Mouse (Mus musculus) retina, adult 2 months (tissue): Measurements from ENCODE around the gene Syt9.

Experiments
- DNase-seq: peaks from one replicate; pipeline ENCODE4 v3.0.0-alpha.2; 2012; ENCODE audit warnings: low read depth, low spot score

Gene Syt9

DNA sequence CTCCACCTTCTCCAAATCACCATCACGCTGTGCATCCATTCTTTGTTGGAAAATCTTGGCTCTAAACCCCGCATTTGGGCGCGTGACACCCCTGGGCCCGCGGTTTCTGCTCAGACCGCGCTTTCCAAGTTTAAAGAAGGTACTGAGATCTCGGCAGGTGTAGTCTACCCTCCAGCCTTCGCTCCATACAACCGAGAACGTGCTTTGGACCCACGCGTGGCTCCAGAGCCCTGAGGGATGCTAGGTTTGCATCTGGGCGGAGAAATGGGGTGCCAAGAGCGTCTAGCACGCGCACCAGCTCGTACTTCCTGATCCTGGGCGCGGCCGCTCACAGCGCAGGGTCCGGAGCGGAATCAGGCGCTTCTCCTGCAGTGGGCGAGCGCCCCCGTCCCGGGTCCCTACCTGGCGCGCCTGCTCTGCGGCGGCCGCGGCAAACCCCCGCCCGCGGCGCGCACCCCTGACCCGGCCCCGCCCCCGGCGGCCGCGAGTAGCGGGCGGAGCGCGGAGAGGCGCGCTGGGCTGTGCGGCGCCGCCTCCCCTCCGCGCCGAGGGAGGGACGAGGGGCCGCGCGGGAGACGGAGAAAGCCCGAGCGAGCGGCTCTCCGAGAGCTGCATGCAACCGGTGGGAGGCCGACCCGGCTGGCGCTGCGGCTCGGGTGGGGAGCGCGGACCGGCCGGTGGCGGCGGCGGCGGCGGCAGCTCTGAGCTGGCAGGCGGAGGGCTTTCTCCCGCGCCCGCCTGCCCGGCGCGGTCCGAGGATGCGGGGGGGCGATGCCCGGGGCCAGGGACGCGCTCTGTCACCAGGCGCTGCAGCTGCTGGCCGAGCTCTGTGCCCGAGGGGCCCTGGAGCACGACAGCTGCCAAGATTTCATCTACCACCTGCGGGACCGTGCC, at the start of gene Syt9:
Gene Syt9, plus strand, starts transcription at position 497 of the 894 bp plus-strand sequence.
- DNase-seq, result peak; percentile 49

DNA sequence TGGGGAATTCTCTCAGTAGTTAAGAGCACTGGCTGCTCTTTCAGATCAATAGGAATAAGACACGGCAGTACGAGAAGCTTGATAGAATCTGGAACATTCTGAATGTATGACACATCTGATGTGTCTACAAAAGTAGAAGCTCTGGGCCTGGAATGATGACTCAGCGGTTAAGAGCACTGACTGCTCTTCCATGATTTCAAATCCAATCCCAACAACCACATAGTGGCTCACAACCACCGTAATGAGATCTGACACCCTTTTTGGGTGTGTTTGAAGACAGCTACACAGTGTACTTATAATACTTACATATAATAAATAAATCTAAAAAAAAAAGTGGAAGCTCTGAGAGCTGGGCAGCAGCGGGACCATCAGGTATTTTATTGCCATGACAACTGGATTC, 31.5 kb upstream of the Syt9 start:
- no peak for DNase-seq

DNA sequence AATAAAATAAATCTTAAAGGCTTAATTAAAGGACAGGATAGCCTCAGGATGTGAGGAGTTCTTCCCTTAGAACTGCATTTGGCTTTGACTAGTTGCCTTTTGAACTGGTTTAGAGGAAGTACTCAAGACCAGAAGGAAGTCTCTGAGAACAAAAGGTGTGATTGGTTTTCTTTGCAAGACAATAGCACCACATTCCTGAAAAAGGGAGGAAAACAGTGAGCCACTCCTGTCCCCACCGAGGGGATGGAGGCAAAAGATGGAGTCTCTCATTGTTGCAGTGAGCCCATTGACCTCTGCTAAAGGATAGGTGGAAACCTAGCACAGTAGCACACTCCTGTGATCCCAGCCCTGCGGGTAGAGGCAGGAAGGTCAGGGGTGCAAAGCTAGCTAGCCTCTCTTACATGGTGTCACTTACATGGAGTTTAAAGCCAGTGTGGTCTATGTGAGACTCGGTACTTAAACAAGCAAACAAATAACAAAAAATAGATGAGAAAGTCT, 30.9 kb upstream of the Syt9 start:
- no peak for DNase-seq

DNA sequence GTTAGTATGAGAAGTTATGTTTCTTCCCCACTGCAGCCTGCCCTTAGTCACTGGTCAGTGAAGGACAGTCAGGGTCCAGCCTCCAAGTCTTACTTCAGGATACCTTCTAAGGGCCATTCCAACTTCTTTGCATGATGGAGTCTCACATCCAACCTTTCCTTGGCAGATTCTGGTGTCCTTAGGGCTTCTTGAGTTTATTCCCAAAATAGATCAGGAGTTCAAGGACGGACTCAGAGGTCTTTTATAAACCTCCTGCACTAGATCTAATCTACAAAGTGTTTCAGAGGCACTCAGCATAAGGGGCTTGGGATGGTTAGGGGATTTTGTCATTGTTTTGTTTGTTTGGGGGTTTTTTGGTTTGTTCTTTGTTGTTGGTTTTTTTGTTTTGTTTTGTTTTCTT, 30.3 kb upstream of the Syt9 start:
- no peak for DNase-seq

DNA sequence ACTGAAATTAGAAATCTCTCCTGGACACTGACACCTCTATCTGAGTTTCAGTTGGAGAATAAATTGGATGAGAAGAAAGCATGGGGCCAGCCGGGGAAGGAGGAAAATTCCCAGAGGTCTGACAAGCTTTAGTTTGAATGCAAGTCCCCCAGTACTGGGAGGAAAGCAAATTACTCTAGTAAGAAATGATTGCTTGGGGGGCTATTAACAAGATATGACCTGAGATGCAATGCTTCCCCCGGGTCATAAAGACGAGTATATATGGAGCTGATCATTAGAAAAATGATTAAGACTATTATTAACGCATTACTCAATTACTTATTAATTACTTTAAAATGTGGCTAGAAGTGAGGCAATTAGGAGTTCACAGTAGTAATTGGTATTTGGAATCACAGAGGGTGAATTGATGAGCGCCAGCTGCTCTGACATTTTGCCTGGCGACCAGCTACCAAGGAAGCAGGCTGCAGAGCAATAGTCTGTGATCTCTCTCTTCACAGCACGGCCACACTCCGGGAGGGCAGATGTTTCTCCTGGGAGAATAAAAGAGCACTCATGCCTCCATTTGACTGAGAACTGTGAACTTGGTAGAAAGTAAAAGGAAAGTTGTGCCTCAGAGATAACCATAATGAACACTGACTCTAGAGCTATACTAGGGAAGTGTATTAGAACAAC, 28.9 kb upstream of the Syt9 start:
- no peak for DNase-seq

DNA sequence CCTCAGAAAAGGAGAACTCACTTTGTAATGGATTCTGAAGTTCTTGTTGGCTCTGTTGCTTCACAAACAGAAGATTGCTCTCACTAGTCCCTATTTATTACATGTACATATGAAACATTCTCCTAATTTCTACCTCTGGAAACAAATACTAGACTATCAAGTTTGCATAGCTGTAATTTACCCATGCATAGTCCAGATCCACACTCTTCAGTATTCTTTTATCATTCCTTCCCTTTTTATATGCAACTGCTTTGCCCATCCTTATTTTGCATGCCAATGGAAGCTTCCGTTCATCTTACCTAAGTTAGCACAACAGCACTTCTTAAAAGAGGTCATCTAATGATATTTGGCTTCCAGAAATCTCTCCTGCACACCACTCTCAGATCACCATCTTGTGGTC, 21.3 kb upstream of the Syt9 start:
- DNase-seq, result no peak

DNA sequence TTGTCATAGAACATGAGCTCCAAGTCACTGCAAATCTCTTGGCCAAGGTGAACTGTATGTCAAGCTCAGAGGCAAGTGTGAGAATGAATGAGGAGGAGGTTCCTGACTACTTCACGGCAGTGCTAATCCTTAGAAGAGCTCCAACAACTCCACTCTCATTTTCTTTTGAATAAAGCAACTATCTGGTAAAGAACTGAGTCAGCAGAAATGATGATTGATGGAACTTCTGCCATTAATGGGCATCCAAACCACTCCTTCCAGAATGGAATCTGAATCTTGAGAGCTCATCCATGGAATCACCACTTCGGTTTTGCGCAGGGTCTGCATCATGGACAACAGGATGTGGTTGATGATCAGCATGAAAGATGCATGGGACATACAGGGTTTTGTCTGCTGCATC, 8.4 kb upstream of the Syt9 start:
- no peak for DNase-seq

DNA sequence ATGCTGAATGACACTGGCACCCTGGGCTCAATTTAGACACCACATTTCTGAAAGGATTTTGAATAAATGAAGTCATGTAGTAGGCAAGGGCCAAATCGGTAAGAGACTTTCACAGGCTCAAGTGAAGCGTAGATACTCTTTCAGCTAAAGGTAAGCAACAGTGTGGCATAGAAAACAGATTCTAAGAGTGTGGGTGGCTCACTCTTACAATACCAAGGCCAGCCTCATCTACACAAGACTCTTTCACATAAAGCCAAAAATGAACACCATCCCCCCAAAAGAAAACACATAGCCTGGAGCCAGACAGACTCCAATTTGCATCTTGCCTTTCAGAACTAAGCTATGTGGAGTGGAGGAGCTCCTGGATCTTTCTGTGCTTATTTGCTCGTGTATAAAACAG, 7.9 kb upstream of the Syt9 start:
- no peak for DNase-seq

DNA sequence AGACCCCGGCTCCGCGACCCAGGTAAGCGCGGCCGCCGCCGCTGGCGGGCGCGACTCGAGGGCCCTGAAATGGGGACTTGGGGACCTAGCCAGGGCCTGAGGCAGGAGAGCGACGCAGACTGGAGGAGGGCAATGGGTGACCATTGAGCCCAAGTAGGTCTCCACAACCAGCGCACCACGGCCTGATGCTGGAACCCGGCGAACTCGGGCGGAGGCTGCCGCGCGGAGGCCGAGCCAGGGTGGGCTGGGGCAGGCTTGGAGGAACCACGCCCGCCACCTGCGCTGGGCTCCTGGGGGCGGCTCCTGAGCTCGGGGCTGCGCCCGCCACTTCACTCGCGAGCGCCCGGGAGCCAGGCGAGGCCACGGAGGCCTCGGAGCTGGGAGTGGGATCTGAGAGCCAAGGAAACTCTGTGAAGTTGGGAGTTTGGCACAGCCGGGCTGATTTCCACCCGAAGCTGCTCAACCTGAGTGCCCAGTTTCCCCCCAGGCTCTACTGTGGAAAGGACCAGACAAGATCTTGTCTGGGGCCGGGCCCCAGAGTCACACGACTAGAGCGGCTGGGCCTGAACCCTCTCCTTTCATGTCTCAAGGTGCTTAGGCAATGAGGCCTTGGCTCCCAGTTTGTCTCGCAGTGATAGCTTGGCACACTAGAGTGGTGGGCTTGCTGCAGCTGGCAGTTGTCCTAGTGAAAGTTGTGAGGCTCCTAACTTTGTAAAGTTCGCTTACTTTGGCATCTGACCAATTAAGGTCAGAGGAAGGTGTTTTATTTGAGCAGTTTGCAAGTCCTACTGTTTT, 795 bp downstream of the Syt9 start:
- no peak for DNase-seq

DNA sequence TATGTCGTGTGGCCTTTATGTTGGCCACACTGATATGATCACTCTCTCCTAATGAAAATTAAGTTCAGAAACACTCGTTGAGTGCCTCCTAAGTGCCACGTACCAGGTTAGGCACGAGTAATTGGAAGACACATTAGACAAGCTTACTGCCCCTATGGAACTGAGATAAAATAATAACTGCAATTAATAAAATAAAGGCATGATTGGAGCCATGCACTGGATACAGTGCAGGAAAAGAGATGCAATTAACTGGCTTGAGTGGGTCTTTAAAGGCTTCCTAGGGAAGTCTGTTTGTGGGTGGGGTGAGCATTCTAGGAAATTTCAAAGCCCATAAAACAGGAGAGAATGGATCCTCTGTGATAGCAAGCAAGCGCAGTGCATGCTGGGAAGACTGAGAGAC, 10.0 kb downstream of the Syt9 start:
- DNase-seq, result no peak

DNA sequence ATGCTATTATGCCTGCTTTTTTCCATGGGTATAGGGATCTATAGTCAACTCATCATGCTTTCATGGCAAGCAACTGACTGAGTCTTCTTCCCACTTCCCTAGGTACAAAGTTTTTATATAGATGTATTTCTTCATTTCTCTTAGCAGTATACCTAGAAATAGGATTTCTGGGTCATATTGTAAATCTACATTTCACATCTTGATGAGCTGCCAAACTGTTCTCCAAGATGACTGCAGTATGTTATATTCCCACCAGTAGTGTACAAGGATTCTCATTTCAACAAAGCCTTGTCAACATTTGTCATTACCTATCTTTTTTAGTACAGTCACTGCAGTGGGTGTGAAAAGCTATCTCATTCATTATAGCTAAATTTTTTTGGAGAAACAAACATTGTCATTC, 19.1 kb downstream of the Syt9 start:
- DNase-seq, result no peak

DNA sequence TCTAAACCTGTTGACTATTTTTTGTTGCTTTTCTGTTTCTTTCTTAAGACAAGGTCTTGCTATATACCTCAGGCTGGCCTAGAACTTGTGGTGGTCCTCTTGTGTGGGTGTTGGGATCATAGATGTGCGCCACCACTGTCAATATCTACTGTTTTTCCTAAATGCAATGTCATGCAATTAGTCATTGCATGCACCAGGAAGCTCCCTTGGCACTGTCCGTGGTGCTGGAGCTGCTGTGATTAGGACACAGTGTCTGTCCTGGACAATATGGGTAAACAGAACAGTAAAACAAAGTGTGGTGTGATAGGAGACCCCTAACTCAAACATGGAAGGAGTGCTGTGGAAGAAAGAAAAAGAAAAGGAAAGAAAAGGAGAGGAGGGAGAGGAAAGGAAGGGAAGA, 22.2 kb downstream of the Syt9 start:
- DNase-seq, result no peak

DNA sequence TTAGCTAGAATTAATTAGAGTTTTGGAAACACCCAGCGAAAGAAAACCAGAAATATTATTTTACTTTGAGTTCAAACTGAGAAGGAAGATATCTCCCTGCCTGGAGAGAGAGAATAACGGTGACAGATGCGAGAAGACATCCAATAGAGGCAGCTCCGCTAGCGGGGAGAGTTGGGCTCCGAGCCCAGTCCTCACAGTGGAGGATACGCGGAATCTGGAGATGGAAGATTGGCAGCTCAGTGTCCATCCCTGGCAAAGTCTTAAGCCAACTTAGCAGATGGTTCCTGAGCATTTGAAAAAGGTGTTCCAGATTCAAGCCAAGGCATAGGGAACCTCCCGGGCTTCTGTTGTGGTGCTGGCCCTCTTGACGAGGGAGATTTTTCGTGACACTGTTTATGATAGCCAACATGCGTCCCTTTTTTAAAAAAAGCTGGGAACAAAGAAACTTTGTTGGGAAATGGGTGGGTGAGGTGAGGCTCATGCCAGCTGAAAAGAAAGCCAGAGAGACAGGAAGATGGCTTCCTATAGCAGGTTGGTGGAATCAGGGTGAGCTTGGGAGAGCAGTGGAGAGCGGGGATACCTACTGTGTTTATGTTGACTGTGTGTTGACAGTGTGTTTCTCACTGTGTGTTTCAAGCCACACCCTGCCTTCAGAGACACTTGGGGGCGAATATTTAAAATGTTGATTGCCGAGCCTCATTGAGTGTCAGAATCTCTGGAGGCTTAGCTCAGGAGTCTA, 29.7 kb downstream of the Syt9 start:
- no peak for DNase-seq

DNA sequence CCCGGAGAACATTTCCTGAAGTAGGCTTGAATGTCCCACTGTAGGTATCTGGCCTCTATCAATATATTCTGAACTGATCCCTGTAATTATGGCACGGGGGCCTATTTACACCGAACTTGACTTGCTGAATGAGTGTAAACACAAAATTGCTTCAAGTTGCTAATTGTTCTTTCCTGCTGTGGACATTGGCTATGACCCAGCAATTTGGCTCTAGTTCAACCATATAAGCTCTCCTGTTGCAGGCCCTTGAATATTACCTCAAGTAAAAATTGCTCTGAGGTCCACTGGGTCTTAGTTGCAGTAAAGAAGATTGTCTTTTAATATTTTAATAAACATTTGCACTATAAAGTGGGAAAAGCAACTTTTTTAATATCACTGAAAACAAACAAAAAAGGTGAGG, 32.7 kb downstream of the Syt9 start:
- no peak for DNase-seq

DNA sequence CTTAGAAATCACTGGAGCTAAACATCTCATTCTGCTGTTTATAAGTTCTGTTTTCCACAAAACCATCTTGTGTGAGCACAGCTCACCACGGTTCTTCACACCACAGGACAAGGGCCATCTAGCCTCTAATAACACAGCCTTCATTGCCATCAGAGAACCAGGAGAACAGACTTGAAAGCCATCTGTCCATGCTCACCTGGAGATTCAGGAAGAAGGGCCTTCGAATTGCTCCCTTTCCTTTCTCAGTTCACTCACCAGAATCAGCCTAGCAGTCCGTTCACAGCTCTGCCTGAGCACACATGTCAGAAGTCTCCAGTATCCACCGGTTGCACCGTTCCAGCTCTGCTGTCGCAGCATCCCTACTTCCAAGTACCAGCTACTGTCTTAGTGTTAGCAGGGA, 44.4 kb downstream of the Syt9 start:
- DNase-seq, result no peak

DNA sequence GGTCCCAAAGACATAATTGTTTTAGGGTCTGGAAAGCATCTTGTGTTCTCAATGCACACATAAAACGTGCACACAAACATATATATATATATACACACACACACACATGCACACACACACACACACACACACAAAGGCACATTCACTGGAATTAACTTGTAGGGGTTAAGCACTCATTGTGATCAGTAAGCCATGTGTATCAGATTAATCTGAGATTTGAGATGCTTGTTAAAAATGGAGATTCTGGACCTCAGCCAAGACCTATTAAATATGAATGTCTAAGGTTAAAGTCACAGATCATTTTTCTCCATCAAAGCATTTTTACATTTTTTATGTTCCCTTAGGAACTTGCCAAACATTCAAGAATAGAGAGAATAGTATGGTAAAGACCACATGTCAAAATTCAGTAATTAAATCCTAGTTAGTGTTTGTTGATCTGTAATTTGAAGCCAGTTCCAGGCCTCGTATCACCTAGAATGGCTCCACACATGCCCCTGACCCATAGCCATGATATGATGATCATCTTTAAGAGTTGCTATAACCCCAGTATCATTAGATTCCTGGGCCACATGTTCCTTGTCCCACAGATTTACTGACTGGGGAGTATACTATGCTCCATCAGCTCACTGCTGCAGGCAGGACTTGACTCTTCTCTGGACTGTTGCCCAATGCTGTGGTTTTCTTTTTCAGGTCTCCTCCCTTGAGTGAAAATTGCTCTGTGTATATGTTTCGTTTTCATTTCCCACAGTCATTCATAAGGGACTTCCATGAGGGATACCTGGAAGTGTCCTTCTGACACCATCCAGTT, 46.7 kb downstream of the Syt9 start:
- no peak for DNase-seq

DNA sequence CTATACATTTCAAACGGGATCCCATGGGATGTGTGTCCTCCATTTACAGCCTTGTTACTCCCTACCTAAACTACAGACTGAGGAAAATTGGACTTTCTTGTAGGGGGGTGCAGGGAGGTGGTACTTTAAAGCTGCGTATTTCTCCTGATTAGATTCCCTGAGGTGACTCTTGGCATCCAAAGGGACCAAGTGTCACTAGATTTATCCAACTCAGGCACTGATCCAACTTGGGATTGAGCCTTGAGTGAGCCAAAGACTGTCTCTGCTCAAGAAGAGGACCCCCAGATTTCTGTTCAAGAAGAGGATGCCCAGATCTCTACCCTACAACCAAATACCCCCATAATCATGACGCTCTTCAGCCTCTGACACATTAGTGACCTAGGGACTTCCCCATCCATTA, 66.9 kb downstream of the Syt9 start:
- DNase-seq, result no peak

DNA sequence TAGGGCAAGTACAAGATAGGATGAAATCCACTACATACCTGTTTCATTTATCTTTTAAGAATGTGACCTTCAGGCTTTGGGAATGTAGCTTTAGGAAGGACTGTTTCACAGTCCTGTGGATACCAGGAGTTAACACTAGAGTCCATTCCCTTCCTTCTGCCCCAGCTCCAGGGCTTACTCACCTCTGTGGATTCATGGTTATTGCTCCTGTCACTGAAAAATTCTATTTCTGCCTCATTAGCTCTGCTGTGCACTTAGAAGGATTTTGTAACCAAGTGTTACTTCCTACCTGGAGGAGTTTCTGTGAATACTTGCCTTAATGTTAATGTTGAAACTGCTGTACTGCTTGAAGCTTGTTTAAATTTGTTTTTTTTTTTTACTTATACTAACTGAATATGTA, 74.1 kb downstream of the Syt9 start:
- DNase-seq, result no peak

DNA sequence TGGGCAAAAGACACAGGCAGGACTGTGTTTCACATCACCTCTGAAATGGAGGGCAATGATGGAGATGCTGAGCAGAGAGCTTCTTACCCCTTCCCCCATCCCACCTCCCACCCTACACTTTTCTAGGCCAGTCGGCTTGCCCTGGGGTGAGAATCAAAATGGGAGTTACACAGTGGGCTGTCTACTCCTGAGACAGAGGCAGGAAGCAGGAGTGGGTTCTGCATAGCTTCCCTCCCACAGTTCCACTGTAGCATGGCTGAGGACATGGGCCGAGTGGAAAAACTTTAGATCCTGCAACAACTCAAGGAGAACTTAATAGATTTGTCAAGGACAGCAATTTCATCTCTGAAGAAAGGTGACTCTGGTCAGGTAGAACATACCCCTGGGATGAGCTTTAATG, 84.1 kb downstream of the Syt9 start:
- no peak for DNase-seq

DNA sequence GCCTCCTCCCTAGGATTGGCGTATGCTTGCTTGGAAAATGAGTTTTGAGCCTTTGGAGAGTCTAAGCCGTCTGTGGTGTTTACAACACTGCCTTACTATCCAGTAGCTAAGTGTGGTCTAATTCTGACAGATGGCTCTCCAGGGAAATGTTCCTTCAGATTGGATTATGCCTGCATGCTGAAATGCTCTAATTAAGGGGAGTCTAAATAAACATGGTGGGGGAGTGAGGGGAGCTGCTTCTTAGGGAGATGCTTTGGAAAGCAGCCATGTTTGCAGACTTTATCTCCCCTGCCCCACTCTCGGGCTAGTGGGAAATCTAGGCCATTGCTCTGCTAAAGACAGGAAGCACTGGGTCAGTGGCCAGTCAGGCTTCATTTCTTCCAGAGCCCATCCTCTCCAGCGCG, 84.6 kb downstream of the Syt9 start:
- no peak for DNase-seq

DNA sequence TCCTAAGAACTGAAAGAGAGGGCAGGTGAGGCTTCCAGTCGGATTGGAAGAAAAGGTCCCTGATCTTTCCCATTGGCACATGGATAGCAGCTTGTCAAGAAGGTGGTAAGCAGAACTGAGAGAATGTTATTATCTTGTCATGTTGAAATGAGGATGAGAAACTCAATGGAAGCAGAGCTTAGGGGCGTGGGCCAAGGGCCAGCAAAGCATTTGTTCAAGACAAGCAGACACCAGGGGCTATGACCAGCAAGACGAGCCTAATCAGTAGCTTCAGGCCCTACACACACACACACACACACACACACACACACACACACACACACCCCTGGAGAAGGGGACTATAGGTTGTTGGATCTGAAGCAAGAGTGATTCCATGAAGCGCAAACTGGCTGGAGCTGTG, 90.6 kb downstream of the Syt9 start:
- DNase-seq, result no peak
